Comparison of ENCODE assay signal across 8 mouse cellular contexts in the genomic region with DNA sequence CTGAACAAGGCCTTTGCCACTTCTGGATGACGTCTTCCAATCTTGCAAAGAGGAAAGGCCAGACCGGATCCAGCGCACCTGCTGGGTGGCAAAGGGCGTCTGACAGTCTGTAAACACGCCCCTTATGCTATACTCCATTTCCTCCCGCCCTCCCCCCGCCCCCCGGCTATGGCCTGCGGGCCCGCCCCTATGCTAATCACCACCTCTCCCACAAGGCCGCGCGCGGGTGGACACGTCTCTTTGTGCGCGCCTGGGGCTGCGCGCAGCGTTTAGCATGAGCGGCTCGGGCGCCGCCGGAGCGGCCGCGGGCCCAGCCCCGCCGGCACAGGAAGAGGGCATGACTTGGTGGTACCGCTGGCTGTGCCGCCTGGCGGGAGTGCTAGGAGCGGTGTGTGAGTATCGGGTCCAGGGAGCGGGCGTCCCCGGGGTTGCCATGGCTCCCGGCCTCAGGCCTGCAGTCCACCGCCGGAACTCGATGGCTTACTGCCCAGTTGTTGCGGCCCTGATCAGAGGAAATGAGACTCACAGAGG. TPM values are rescaled to one million over a fixed set of nuclear protein-coding genes. Genes with fewer than 3 reads are reported as not detected.
A peak's percentile ranks its signal among the peaks of the same experiment; 100 is the strongest.
DNase-seq lines count a peak whose midpoint lies in the region; ATAC-seq and TF ChIP-seq lines count a peak whose summit lies in the region.

A gene (plus strand): TSS at position 213 of the 531 bp plus-strand sequence.

- H3K27ac ChIP-seq in gastrocnemius, adult 2 months, result peak within 1 kb of the TSS; percentile 93
- H3K27ac ChIP-seq in hindbrain, postnatal 0 days, result peak within 1 kb of the TSS; percentile 88
- peak within 1 kb of the TSS; percentile 89 for H3K27ac ChIP-seq in left cerebral cortex, adult 2 months

- peak; percentile 73 for DNase-seq in WW6 (ENCODE audit: low read depth, low spot score)
- peak; percentile 66 to 78 for DNase-seq in cerebellum, postnatal 4 days (ENCODE audit: low spot score in 2 of 2)
- DNase-seq in gastrocnemius, adult 2 months, result peak; percentile 92
- DNase-seq in hindbrain, postnatal 0 days (ENCODE audit: low spot score), result peak; percentile 94
- peak; percentile 82 for DNase-seq in left cerebral cortex, adult 2 months (ENCODE audit: extremely low spot score in 1 of 2, low spot score in 2 of 2)
- DNase-seq in right cerebral cortex, postnatal 10 days (ENCODE audit: low spot score in 2 of 2), result peak; percentile 90 to 91
- DNase-seq in urinary bladder, postnatal 25 days (ENCODE audit: low spot score), result peak; percentile 79

- intact Hi-C loops in gastrocnemius, adult 2 months (cut with DNase I), result loop anchor here (5.0 kb wide), 1 partner anchor 72 kb away; no protein-coding TSS in a partner anchor
- intact Hi-C loops in left cerebral cortex, adult 2 months (cut with DNase I), result loop anchor here (1.0 kb wide), 2 partner anchors 45 to 76 kb away; a partner anchor contains a TSS

- peak within 1 kb of the TSS; percentile 85 for H3K4me2 ChIP-seq in hindbrain, postnatal 0 days (ENCODE audit: low read depth, low read length)

- ATAC-seq in hindbrain, postnatal 0 days, result peak; percentile 97

- WGBS in hindbrain, postnatal 0 days, result 0% methylated on average over 43 of the region's 43 CpGs

- H3K4me3 ChIP-seq in gastrocnemius, adult 2 months, result peak within 1 kb of the TSS; percentile 96
- H3K4me3 ChIP-seq in hindbrain, postnatal 0 days (ENCODE audit: low read length), result peak within 1 kb of the TSS; percentile 60
- peak within 1 kb of the TSS; percentile 95 for H3K4me3 ChIP-seq in left cerebral cortex, adult 2 months
- peak within 1 kb of the TSS; percentile 98 for H3K4me3 ChIP-seq in megakaryocyte, embryonic 14.5 days (replicated peaks)

- peak; percentile 2; the same call in 1 of the 2 replicates for TF ChIP-seq CTCF in gastrocnemius, adult 2 months (IDR thresholded peaks at IDR 0.05)
- peak; percentile 20; the same call in 1 of the 2 replicates for TF ChIP-seq CTCF in hindbrain, postnatal 0 days (IDR thresholded peaks at IDR 0.05; ENCODE audit: low read depth)
- TF ChIP-seq CTCF in left cerebral cortex, adult 2 months (IDR thresholded peaks at IDR 0.05), result no peak; the same call in 1 of the 2 replicates

- H3K27me3 ChIP-seq in hindbrain, postnatal 0 days (ENCODE audit: insufficient read depth, low read length), result no peaks in the 10 kb centered on the region
- H3K27me3 ChIP-seq in megakaryocyte, embryonic 14.5 days (replicated peaks), result peaks cover 16% of the 10 kb centered on the region

- H3K9ac ChIP-seq in hindbrain, postnatal 0 days (replicated peaks; ENCODE audit: low read length), result peak within 1 kb of the TSS; percentile 86

- peaks cover 13% of the 10 kb centered on the region for H3K4me1 ChIP-seq in hindbrain, postnatal 0 days (ENCODE audit: insufficient read depth, low read length)
- H3K4me1 ChIP-seq in megakaryocyte, embryonic 14.5 days, result peaks cover 41% of the 10 kb centered on the region

- H3K36me3 ChIP-seq in hindbrain, postnatal 0 days (ENCODE audit: insufficient read depth, low read length), result peaks cover 12% of the 10 kb centered on the region
- peaks cover 26% of the 10 kb centered on the region for H3K36me3 ChIP-seq in megakaryocyte, embryonic 14.5 days (replicated peaks; ENCODE audit: low read length)

- H3K9me3 ChIP-seq in hindbrain, postnatal 0 days (ENCODE audit: low read length), result no peaks in the 10 kb centered on the region
- H3K9me3 ChIP-seq in megakaryocyte, embryonic 14.5 days, result no peaks in the 10 kb centered on the region

RNA-seq across cellular contexts. Expression of the gene that starts here (rescaled TPM):
- 10 to 100 TPM; 34.9 to 36.2 TPM for total RNA-seq in gastrocnemius, adult 2 months (2021)
- 50.1 and 50.4 TPM in 2 replicates for total RNA-seq in hindbrain, postnatal 0 days (2014; rRNA removed)
- polyA plus RNA-seq in hindbrain, postnatal 0 days (2015; fragmentation: Nextera tagmentation; extraction: Ambion mirVana), result 89.1 and 90.6 TPM in 2 replicates
- 10 to 100 TPM; 46.3 to 48.2 TPM for total RNA-seq in left cerebral cortex, adult 2 months (2021)
- polyA plus RNA-seq in megakaryocyte, embryonic 14.5 days (2012; ENCODE audit: insufficient read depth, low replicate concordance), result 7.0 and 8.3 TPM in 2 replicates

Comparison
In these comparisons a context has a peak if more than half of its experiments do, and no peak if none do; other contexts are left out.
1. Peak in every context shown above with its lines: DNase-seq, ATAC-seq, H3K4me3 ChIP-seq and H3K27ac ChIP-seq.